Mouse (Mus musculus) retina, postnatal 7 days (tissue): ENCODE measurements around the gene Acnat2.
"Not testable (repeated sequence)": the region's sequence is repeated elsewhere in the genome, so short reads cannot be mapped to it uniquely, and the experiment has no call there.

ENCODE experiments used
- DNase-seq: peaks from one replicate; pipeline ENCODE4 v3.0.0-alpha.2; 2012; ENCODE audit warnings: low read depth, low spot score

Gene Acnat2

GRCm38 (mm10) chr4:49407957-49408356 is at the start of gene Acnat2:
Gene Acnat2, minus strand, starts transcription at chr4:49408151.
- not testable (repeated sequence) for DNase-seq

GRCm38 (mm10) chr4:49456171-49456570 is 48.2 kb upstream of the Acnat2 start:
- DNase-seq = no peak

DNA sequence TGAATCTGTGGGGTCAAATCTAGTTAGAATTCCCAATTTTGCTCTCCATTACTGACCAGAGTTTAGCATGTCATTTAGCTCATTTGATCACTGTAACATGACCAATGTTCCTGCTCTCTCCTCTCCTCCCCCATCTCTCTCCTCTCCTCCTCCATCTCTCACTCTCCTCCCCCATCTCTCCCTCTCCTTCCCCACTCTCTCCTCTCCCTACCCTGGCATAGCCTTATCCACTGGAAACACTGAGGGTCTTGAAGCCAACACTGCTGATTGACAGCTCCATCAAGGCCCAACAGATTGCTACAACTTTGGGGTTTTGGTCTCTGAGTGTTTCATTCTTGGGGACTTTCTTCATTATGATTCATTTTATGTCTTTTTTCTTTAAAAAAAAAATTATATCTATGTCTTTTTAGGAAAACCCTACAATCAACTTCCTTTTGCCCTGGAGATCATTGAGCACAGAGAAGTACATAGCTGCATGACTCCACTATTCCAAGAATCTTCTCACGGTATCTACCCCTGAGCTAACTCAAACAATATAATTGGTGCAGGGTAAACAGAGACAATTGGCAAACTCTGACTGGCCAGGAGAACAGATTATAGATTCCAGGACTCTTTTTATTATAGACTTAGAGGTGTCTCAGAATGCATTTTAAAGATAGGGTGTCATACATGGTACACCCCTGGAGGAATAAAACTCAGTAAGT is 44.0 kb upstream of the Acnat2 start:
- no peak for DNase-seq

DNA sequence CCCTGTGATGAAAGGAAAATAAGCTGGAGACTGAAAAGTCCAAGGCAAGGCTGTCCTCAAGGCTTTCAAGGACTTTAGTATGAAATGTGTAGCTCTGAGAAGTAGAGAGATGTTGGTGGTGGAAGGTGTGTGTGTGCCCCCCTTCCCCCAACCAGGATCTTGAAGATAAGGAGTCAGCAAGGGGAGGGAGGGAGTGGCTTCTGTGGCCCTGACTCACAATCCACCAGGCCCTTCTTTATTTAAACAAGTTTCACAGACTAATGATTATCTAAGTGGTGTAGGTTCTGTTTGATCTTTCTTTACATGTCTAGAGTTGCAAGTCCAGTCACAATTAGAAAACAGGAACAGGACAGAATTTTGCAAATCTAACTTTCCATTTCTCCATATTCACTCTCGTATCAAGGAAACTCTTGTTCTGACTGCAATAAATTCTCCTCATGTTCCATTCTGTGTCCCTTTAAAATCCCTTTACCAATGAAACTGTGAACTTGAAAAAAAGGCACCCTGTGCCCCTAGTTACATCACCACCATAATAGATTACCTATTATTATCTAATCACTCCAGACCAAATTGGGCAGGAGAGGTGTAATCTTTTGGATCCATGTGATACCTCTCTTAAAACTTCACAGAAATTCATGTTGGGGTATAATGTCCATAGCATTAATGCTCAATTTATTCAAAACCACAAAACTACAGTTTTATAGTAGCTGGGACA is 43.3 kb upstream of the Acnat2 start:
- not testable (repeated sequence) for DNase-seq

- DNase-seq = not testable (repeated sequence)
These were observed 29.0 kb upstream of the Acnat2 start for GRCm38 (mm10) chr4:49436968-49437367.

DNA sequence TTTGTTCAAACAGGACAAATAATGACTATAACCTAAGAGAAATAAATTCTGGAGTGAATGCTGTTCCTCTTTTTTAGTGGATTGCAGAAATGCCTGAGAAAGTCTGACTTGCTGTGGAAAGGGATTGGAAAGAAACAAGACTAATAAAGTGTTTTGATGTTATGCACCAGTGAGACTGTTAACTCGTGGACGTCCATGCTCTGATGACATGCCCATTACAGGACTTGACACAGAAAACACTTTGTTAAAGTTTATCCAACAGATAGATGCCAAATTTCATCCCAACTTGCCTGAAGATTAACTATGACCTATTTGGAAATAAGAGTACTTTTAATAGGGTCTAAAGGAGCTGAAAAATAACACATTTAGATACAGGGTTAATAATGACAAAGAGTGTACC is 2.2 kb upstream of the Acnat2 start:
- not testable (repeated sequence) for DNase-seq

DNA sequence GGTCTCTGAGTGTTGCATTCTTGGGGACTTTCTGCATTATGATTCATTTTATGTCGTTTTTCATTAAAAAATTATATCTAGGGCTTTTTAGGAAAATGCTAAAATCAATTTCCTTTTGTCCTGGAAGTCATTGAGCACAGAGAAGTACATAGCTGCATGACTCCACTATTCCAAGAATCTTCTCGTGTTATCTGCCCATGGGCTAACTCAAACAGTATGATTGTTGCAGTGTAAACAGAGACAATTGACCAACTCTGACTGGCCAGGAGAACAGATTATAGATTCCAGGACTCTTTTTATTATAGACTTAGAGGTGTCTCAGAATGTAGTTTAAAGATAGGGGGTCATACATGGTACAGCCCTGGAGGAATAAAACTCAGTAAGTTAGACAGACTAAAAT is 21.1 kb downstream of the Acnat2 start:
- no peak for DNase-seq

GRCm38 (mm10) chr4:49383576-49384318 is 24.2 kb downstream of the Acnat2 start:
- DNase-seq = not testable (repeated sequence)

- DNase-seq = not testable (repeated sequence)
These were observed 39.9 kb downstream of the Acnat2 start for GRCm38 (mm10) chr4:49368046-49368445.

DNA sequence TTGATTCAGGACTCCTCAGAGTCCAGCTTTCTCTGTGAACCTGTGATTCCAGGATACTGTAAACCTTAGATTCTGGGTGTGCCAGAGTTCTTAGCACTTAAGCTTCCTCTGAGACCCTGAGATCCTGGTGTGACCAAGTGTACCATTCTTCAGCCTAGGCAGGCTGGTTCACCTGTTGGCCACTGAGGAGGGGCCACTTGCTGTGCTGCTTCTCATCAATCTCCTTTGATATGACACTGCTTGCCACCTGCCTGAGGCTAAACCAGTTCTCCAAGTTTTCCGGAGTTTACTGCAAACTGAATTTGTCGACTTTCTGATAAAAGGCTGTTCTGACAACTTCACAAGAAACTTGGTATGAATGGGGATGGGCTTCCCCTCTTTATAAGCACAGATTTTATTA is 50.9 kb downstream of the Acnat2 start:
- no peak for DNase-seq

- no peak for DNase-seq
These were observed 57.5 kb downstream of the Acnat2 start for GRCm38 (mm10) chr4:49350470-49350869.

GRCm38 (mm10) chr4:49348677-49349076 is 59.3 kb downstream of the Acnat2 start:
- DNase-seq = no peak

- not testable (repeated sequence) for DNase-seq
These were observed 60.0 kb downstream of the Acnat2 start for GRCm38 (mm10) chr4:49348001-49348400.

DNA sequence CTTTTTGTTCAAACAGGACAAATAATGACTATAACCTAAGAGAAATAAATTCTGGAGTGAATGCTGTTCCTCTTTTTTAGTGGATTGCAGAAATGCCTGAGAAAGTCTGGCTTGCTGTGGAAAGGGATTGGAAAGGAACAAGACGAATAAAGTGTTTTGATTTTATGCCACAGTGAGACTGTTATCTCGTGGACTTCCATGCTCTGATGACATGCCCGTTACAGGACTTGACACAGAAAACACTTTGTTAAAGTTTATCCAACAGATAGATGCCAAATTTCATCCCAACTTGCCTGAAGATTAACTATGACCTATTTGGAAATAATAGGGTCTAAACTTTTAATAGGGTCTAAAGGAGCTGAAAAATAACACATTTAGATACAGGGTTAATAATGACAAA is 67.9 kb downstream of the Acnat2 start:
- DNase-seq = not testable (repeated sequence)

DNA sequence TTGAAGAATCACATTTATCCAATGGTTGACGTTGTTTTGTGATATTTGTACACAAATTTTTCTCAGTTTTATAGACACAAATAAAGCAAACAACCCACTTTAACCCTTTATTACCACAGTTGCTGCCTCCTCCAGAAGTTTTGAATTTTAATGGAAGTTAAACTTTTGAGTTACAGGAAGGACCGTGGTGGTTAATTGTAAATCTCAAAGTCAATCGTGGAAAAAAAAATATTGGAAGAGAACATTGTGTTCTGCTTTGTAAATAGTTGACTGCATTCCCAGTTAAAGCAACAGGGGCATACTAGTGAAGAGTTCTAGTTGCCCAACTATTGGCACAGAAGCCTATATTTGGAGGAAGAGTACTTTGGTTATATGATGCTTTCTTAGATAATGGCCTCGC is 70.0 kb downstream of the Acnat2 start:
- not testable (repeated sequence) for DNase-seq
